Mouse (Mus musculus) embryo, embryonic 11.5 days (tissue): ENCODE measurements around the gene Prkn.

Experiments used
- DNase-seq: peaks from one replicate; pipeline ENCODE4 v3.0.0-alpha.2; 2012; ENCODE audit warnings: low read depth, low spot score

Prkn gene

DNA sequence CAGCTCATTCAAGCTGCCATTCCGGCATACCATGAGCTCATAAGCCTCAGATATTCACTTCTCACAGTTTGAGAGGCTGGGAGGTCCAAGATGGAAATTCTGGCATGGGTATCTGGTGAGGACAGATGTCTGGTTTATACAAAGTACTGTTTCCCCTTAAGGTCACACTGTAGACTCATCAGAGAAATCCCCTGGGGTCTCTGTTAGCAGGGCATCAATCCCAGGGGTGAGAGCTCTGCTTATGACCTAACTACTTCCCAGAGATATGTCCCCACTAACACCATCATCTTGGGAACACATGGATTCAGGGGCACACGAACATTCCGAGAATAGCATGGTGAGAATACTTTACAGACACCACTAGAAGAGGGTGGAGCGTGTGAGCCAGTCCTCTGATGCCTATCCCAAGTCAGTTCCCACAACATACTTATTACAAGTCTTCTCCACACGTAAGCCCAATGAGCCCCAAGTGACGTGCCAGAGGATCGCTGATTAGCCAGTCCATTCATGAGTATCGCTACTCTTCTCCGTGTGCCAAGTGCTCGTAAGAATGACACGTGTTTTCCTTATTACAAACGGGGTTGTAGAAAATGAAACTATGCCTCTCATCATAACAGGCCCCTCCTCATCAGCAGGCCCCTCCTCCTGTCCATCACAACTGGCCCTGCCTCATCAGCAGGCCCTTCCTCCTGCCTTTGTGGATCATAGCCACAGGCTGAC lies 895.1 kb downstream of the Prkn start:
- no peak for DNase-seq

DNA sequence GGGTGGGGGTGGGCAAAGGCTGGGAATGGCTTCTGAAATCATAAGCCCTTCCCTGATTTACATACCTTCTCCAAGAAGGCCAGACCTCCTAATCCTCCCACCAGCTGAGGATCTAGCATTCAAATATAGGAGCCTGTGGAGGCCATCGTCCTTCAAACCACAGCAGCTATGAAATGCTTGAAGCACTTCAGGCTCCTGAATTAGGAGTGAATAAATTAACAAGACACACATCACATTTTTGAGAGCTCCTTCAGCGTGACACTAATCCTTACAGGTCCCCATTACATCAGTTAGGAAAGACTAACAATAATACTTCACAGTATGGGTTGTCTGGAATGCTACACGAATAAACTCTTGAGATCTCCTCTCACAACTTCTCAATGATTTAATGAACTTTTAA lies 896.3 kb downstream of the Prkn start:
- no peak for DNase-seq

DNA sequence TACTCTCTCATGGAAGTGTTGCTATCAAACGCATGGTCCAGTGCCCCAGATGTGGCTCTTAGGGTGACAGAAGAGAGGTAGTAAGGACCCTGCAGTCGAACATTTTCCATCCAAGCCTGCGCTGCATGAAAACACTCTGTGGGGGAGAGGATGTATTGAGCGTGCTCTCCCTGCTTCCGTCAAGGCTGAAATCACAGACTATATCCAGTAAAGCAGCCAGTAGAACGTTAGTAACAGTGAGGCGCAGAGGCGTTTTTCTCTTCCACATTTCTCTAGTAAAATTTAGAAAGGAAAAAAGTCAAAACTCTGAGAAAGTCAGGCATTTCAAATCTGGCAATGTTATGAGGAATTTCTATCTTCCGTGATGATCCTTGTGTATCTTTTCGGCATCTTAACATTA lies 897.7 kb downstream of the Prkn start:
- DNase-seq = no peak

DNA sequence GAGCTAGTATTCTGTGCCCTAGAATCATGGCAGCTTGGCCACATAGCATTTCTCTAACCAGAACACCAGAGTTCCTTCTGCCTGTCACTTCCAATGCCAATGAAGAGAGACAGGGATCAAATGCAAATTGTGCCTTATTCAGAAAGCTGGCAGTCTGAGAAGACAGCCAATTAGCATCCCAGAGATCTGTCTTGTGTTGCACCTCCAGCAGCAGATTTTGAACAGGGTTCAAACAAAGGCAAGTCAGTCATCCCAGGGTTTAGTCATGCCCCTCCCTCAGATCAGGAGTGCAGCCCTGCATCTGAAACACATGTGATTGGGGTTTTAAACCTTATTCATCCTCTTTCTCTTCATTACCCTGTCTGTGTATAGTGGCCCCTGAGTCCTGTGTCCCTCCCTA lies 900.5 kb downstream of the Prkn start:
- DNase-seq = no peak

DNA sequence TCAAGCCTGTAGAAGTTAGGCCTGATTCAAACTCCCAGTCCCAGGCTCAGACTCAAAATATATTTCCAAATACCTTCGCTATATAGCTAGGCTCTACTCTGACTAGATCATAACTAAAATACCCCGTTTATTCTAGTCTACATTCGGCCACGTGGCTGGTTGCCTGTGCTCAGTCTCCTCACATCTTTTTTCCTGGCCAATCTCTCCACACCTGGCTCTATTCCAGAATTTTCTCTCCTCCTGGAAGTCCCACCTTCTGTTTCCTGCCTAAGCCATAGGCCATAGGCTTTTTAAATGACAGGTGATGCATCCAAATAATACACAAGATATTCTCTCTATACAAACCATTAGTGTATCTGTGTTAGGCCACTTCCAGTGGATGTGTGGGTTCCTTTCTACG lies 901.0 kb downstream of the Prkn start:
- DNase-seq = no peak

DNA sequence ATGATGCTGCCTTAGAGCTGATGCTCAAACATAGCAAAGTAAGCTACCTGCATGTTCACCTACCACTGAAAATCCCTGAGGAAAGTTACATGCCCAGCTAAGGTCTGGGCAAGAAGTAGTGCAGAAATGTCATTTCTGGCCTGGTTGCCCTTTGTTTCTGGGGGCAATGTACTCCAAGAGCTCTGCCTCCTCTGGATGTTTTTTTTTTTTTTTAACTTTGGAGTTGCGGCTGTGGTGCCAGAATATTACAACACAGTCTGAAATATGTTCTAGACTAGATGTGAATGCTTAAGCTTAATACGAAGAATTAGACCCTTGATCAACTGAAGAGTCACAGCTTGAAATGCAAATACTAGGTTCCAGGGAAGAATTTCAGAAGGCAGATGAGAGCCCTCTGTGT lies 911.1 kb downstream of the Prkn start:
- no peak for DNase-seq

DNA sequence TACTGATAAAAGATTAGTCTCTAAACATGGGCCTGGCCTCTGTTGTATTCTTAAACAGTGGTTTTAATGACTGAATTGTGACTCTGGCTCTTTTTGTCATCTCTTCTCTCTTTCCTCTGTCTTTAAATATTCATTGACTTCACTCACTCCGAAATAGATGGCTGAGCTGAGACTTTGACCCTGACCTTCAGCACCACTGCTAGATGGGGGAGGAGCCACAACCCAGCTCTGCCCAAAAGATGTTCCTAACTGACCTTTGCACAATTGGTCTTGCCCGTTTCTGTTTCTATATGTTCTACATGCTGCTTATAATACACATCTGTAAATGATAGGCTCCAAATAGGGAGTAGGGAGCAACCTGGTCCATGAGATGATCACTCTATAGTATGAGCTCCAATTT lies 912.5 kb downstream of the Prkn start:
- no peak for DNase-seq

DNA sequence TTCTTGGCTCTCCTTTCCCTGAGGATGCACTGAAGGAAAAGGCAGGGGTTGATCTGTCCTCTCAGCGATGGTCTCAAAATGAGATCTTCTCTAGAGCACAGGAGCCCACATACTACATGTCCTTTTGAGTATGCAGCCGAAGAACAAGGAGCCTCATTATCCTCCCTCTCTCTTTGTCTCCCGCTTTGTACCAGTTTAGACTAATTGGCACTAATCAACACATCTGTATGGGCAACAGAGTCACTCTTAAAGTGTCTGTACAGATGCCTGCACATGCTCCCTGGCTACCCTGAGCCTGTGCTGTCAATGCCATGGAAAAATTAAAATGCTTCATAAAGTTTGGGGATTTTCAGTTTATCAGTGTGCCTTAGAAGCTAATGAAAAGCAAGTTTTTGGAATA lies 924.9 kb downstream of the Prkn start:
- no peak for DNase-seq

DNA sequence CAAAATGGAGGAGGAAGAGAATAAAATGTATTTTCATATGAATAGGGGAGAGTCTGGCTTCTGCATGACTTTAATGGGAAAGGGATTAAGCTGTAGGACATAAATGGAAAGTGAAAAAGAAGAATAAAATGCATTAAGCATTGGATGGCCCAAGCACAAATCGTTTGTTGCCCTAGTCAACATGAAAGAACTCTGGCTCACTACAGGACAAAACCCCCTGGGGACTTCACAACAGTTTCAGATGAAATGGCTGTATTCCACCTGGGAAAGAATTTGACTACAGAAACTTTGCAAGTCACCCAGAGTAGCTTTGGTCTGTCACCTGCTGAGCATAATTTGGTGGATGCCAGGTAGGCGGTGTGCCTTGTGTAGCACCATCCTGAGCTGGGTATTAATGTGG lies 925.4 kb downstream of the Prkn start:
- no peak for DNase-seq

DNA sequence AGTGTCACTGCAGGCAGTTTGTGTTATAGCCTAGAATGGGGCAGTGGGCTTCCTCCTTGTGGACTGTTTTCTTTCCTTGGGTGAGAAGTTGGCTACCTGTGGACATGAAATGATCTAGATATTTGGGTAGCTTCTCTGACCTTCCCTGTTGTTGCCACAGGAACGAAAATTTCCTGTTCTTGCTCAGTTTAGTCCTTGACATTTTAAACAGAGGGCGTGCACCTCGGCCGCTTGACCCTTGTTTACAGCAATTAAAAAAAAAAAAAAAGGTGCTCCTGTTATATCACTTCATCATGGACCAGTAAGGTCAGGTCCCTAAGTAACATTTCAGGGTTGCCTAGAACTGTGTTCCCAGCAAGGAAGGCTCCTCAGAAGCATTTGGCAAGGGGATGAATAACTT lies 927.1 kb downstream of the Prkn start:
- DNase-seq = no peak

DNA sequence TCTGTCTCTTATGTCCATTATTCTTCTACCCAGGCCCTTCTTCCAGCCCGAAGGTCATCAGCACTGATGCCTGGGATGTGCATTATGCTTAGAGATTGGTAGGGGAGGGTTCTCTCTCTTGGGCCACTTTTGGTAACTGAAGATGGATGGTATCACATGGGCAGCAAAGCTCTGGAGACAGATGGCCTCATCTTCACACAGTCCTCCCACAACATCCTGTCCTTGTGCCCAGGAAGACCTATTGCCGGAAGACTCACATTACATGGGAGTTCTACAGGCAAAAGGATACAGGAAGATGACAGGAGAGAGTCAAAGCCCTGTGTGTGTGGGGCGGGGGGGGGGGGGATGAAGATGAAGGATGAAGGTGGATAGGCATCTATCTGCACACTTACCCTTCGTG lies 928.2 kb downstream of the Prkn start:
- no peak for DNase-seq

DNA sequence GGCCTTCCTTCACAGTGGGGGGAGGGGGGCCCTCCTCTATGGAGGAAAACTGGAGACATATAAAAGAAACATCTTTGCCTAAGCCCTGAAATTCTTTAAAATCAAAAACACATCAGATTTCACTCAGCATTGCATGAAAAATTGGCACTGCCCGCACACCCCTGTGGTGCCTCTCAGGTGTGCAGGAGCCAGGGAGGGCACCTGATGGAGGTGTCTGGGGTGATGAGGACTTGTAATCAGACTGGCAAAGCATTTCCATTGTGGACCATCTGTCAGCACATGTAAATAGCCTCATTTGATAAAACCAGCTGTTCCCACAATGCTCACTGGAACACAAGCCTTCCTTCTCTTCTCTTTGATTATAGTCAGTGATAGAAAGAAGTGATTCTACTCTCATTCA lies 928.8 kb downstream of the Prkn start:
- no peak for DNase-seq

DNA sequence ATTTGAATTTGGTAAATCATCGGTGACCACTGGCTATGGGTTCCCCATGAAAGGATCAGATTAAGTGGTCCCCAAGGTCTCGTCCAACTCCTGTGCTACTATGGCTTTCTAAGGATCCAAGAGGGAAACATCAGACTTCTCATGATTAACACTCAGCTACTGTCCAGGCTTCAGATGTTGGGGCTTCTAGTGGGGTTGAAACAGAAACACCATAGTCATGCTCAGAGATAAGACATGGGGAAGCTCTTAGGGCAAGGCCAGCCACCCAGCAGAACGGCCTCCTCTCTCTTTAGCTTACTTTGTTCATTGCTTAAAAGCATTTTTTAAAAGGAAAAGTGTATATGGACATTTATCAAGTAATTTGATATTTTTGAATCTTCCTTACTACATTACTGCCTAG lies 929.3 kb downstream of the Prkn start:
- DNase-seq = no peak

DNA sequence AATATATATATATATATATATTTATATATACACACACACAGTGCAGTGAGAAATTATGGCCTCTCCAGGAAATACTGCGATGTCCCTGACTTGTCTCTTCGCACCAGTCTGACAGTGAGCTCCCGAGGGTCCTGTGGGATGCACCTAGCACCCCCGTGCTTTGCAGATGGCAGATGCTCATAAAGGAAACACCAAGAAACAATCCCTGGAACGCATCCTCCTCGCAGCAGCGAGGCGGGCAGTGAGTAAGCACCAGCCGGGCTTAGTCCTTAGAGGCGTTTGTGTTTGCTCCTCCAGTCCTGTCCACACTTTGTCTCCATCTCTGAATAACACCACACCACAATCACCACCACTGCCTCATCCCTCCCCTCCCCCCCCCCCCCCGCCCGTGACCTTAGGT lies 939.4 kb downstream of the Prkn start:
- DNase-seq = no peak

DNA sequence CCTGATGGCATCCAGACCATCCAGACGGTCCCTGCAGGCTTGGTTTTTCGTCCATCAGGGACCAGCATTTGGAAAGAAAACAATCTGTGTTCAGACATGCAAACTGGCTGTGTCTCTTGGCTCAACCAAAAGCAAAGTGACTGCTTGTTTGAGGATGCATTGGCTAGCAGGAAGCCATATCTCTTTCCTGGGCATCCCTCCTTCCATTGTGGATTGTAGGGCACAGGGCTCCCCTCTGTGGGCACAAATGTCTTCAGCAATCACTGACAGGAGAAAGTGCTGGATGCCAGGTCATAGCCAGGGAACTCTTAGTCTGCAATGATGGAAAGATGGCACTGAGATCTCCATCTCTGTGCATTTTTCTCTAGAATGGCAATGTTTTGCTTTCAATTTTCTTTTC lies 939.8 kb downstream of the Prkn start:
- DNase-seq = no peak

DNA sequence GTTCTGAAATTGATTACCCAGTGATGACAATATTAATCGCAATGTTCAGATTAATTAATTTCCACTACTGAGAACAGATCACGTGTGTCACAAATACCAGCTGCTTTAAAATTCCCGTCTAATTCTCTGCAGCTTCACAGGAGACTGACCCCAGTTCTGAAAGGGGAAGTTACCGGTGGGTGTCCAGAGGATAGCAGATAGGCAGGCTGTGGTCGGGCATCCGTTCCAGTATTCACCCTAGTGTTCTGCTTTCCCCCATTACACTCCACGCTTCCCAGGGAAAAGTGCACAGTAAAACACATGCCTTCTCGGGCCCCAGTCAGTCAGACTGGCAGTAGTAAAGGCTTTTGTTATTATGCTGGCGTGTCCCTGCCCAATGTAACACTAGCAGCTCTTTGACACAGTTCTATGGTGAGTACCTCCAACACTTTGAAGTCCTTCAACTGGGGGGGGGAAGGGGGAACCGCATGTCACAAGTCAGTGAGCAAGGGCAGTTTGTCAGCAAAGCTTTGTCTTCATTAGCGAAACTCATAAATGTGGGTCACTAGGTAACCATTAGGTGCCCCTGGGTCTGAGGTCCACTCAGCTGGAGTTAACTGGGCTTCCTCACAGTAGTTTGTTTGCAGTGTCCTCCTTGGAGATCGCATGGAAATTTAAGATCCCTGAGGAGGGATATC lies 940.8 kb downstream of the Prkn start:
- DNase-seq = no peak

DNA sequence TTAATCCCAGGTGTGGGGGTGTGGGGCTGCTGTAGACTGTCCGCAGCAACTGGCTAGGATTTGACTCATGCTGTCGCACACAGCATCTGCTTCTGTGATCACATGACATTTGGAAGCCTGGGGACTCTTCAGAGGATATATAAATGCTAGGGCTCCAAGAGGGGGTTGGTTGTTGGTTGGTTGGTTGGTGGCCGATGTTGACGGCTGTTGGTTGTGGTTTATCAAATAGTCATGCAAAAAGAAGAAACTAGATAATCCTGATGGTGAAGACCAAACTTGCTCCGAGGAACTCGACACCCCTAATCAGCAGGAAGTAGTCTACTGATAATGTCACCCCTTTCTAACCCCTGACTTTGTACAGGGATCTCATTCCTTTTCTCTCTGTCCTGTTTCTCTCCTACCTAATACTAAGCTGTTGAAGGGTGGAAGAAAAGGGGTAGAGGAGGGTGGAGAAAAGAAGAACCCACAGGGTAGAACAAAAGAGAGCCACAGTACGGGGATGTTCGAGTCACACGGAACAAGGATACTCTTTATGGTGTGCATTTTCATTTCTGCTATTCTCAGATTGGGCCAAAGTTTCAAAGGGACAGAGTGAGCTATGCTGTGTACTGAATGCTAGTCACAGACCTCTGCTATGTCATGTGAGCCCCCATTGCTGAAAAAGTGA lies 948.2 kb downstream of the Prkn start:
- DNase-seq = no peak

DNA sequence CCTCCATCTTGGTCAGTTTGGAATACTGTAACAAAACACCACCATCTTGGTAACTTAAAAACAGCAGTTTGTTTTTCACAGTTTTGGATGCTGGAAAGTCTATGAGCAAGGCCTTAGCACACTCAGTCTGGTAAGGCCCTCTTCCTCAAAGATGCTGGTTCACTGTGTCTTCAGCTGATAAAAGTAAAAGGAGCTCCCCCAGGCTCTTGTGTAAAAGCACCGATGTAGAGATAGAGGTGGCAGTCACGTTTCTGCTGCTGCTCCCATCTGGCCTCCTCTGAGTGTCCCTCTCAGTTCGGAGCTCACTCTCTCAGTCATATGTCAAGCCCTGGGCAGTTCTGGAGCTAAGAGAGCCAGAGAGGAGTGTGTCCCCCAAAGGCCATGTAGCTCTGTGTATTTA lies 955.8 kb downstream of the Prkn start:
- DNase-seq = no peak

DNA sequence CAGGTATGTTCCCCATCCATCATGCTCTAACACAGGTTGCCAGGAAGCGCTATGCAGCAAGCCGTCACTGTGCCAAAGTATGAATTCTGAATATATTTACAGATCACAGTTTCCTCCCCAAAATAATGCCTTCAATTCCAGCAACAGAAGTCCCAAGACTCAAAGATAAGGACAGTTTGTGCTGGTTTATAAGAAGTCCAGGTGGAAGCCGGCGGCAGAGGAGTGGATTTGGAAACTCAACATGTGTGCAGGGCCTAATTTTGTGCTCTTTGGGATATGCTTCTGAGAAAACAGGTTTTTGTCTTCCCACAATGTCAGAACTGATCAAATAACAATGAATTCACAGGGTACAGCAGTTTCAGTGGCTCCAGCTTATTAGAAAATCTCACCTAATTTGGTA lies 961.0 kb downstream of the Prkn start:
- DNase-seq = no peak

DNA sequence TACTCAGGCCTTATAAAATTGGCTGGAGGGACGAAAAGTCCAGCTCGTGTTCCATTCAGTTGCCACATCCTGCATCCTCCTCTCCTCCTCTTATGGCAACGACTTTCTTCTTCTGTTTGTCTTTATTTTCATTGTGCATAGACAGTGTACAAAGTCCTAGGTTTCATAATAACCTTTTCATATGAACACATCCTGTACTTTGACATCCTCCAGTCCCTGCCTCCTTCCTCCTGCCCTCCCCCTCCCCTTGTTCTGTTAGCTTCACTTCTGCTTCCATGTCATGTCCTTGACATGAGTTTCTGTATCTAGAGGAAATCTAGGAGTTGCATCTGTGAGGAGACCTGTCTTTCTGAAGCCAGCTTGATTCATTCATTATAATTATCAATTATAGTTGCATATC lies 967.1 kb downstream of the Prkn start:
- DNase-seq = no peak

DNA sequence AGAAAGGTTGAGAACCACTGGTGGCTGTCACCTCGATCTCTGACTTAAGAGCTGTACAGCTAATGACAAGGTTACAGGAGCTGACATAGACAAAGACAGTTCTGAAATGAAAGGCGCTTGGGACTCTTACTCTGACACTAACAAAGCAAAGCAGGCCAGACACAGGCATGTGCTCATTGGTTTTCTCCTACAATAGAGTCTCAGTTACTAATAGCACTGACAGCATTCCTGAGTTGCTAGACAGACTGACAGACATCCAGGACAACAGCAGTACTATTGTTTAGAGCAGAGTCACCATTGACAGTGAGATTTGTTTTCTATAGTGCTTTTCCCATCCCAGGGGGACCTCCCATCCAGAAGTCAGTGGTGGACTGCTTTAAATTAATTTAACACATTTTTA lies 977.7 kb downstream of the Prkn start:
- no peak for DNase-seq

DNA sequence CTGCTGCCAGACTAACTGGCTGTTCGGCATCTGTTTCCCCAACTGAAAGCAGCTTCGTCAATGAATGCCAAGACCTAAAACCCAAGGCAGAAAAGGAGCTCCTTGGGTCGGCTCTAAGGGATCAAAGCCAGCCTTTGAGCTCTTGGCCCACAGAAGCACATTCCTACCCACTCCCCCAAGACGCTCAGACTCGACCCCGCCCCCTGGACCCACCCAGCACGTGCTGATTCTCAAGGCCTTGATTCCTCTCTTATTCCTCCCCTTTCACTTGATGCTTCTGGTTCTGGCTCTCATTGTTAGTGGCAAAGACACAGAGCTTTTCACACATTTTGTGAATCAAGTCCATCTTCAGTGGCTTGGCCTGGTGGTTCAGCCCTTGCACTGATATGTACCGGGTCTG lies 979.3 kb downstream of the Prkn start:
- DNase-seq = no peak

DNA sequence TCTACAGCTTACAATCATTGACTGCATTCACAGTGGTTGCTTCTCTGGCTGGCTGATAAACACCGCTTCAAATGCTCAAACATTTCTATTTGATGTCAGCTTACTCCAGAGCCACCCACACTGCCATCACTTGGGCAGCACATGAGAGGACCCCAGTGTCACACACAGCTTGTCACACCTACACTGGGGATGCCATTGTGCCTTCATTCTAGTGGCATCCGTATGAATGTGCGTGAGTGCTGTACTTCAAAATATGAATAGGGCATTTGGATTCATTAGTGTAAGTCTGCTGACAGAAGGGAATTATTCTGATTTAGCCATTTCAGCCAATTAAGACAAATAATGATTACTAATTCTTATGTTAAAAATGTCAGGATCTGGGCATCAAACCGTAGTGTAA lies 980.6 kb downstream of the Prkn start:
- DNase-seq = no peak
